Mouse (Mus musculus) regulatory T cell (primary cell): ENCODE data around the gene Gm48552.

Experiments used
- in situ Hi-C: fragments of 300-600 bp; cut with MboI, MseI; formaldehyde crosslinking; loops from one replicate; pipeline ENCODE4 v1.15.1; 2025; ENCODE audit warnings: high pct_unique_total_duplicates

Gm48552 gene

DNA sequence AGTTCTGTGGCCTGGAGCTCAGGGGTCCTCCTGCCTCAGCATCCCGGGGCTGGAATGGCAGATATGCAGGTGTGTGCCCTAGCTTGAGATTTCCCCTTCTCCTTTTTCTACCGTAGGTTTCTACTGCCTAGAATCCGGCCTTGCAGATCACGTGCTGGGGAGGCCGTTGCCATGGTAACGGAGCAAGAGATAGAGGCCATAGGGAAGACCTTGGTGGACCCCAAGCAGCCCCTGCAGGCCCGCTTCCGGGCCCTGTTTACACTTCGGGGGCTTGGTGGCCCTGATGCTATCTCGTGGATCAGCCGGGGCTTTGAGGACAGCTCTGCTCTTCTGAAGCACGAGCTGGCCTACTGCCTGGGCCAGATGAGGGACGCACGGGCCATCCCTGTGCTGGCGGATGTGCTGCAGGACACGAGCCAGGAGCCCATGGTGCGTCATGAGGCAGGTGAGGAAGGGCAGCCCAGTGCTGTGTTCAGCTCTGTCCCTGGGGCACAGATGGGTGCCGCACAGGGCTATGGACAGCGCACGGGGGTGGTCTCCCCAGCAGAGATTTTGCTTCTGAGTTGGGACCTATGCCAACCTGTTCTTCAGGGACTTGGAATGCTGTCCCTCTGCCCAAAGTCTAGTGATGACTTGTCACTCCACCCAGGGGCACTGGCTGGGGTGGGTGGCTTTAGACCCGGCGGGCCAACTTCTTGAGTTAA lies 3.0 kb upstream of the Gm48552 start:
- in situ Hi-C loops, result no loop called here

DNA sequence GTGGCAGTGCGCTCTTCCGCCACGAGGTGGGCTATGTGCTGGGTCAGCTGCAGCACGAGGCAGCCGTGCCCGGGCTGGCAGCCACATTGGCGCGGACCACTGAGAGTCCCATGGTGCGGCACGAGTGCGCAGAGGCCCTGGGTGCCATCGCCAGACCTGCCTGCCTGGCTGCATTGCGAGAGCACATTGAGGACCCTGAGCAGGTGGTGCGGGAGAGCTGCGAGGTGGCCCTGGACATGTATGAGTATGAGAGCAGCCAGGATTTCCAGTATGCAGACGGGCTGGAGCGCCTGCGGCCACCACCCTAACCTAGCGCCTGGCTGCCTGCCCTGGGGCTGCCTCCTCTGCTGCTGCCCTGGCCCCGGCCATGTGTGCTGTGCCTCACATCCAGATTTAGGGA lies 1.1 kb upstream of the Gm48552 start:
- in situ Hi-C loops, result no loop called here

DNA sequence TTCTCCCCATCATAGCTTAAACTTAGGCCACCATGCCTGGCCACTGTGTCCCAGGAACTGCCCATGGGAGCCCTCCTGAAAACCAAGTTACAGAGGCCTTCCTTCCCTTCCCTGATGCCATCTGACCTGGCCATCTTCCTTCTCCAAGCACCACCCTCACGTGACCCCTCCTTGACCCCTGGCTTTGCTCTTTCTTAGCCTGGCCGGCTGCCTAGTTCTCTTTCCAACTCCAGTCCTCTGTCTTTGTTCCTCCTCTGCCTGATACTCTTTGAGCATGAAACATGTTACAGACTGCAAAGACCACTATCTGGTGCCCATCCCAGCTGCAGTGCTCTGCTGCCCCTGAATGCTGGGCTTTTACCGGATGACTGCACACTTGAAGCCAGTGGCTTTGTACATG lies 568 bp downstream of the Gm48552 start:
- in situ Hi-C loops, result no loop called here

DNA sequence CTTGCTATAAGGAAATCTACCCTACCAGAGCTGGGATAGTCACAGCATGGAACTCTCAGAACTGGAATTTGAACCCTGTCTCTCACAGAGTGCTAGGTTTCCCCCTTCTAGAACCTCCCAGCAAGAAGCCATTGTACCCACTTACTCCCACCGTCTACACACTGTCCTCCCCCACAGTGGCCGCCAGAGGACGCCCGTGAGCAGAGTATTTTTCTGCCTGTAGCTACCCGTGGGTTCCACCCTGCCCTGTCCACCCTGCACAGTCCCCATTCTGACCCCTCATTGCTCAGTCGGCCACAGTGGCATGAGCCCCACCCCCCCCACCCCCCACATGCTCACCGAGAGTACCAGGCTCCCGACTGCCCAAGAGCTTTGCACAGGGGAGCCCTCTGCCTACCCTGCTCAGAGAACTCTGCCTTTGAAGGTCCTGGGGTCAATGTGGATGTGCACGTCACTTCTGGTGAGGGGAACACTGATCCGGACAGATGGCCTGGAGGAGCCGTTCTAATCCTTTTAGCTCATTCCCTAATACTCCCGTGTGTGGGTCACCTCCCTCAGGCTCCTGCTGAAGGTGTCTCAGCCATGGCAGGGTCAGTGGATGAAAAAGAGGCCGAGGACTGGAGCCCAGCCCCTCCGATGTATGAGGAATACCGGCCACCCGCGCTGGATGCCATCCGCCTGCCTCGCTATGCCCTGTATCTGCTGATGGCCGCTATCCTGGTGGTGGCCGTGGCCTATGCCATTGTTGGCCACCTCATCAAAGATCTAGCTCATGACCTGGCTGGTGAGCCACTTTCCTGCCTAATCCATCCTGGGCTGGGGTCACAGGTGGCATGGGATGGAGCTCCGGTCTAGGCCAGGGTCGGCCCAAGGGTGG lies 1.2 kb downstream of the Gm48552 start:
- in situ Hi-C loops, result loop anchor here (5.0 kb wide), 1 partner anchor 52 kb away; no protein-coding TSS in a partner anchor

GRCm38 (mm10) chr10:81390678-81390965 lies 1.8 kb downstream of the Gm48552 start:
- in situ Hi-C loops, result loop anchor here (5.0 kb wide), 1 partner anchor 52 kb away; no protein-coding TSS in a partner anchor

- in situ Hi-C loops, result loop anchor here (5.0 kb wide), 1 partner anchor 50 kb away; no protein-coding TSS in a partner anchor
Observed at GRCm38 (mm10) chr10:81392270-81392669, 3.5 kb downstream of the Gm48552 start.

GRCm38 (mm10) chr10:81392781-81393185 lies 4.0 kb downstream of the Gm48552 start, which contains the start of gene Smim24:
Smim24 (plus strand) TSS chr10:81393051.
- in situ Hi-C loops, result loop anchor here (5.0 kb wide), 1 partner anchor 50 kb away; no protein-coding TSS in a partner anchor

DNA sequence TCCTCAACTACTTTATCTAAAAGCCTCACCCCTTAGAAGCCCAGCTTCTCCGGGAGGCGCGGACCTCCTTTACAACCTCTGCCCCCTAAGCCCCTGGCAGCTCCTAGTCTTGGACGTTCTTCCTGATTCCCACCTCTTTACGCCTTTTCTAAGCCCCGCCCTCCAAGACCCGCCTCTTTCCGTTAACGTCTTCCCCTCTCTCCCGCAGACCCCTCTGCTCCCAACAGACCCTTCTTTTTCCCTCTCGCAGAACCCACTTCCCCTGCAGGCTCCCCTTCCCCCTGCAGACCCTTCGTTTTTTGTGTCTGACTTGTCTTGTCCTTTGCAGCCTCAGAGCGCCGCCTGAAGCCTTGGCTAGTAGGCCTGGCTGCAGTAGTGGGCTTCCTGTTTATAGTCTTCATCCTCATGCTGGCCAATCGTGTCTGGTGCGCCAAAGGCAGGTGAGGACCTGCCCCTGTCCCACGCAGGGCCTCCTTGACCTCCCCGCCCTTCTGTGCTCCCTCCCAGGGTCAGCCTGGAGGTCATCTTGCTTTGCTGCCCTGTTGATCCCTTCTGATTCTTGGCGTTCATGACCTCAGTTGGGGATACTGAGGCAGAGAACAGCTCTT lies 4.8 kb downstream of the Gm48552 start:
- in situ Hi-C loops, result loop anchor here (5.0 kb wide), 1 partner anchor 49 kb away; no protein-coding TSS in a partner anchor

DNA sequence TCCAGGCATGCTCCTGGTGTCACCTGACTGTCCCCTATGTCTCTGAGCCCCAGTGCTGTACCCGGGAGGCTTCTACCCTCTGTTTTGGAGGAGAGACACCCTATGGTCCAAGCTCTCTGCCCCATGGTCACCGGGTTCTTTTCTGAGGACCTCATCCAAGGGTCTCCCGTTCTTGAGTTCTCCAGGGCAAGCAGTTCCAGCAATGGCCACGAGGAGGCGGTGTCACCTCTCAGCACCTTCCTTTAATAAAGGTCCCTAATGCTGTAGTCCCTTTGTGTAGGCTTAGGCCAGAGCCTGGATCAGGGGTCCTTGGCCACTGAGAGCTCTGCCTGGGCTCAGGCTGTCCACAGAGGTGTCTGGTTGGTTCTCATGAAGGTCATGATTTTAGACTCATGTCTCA lies 6.3 kb downstream of the Gm48552 start:
- in situ Hi-C loops, result no loop called here

GRCm38 (mm10) chr10:81395865-81396264 lies 7.1 kb downstream of the Gm48552 start:
- in situ Hi-C loops, result no loop called here

DNA sequence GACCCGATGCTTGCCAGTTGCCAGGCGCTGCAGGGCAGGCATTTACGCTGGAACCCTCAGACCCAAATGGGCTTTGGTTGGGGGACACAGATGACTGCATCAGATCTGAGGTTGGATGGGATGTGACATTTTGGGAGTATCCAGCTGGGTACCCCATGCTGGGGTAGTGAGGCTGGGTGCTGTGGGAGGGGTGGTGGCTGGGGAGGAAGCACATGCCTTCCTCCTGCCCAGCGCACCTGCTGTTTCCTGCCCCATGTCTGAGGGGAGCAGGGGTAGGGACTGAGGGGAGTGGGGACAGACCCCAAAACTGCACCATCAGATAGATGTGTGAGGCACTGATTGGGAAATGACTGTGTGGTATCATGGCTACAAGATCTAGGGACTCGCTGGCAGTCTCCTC lies 7.9 kb downstream of the Gm48552 start:
- in situ Hi-C loops, result no loop called here

- in situ Hi-C loops, result no loop called here
Observed at GRCm38 (mm10) chr10:81399296-81399695, 10.5 kb downstream of the Gm48552 start.

- in situ Hi-C loops, result no loop called here
Observed at GRCm38 (mm10) chr10:81399798-81400308, 11.0 kb downstream of the Gm48552 start.

- in situ Hi-C loops, result no loop called here
Observed at GRCm38 (mm10) chr10:81400371-81401204, 11.8 kb downstream of the Gm48552 start.

GRCm38 (mm10) chr10:81401205-81401520 lies 12.4 kb downstream of the Gm48552 start:
- in situ Hi-C loops, result no loop called here

GRCm38 (mm10) chr10:81401521-81402226 lies 12.9 kb downstream of the Gm48552 start:
- in situ Hi-C loops, result no loop called here

- in situ Hi-C loops, result no loop called here
Observed at GRCm38 (mm10) chr10:81402227-81402765, 13.5 kb downstream of the Gm48552 start.

- in situ Hi-C loops, result no loop called here
Observed at GRCm38 (mm10) chr10:81403511-81403910, 14.7 kb downstream of the Gm48552 start.

- in situ Hi-C loops, result no loop called here
Observed at GRCm38 (mm10) chr10:81404082-81404481, 15.3 kb downstream of the Gm48552 start.

- in situ Hi-C loops, result no loop called here
Observed at GRCm38 (mm10) chr10:81404720-81405119, 15.9 kb downstream of the Gm48552 start.
